Mouse (Mus musculus): ENCODE data around the gene Galnt9. TPM values are rescaled to one million over a fixed set of nuclear protein-coding genes. Genes with fewer than 3 reads are reported as not detected.

Gene Galnt9
- polyA plus RNA-seq (2014; fragmentation: Nextera tagmentation; extraction: Ambion mirVana): not detected in 2 replicates

DNA sequence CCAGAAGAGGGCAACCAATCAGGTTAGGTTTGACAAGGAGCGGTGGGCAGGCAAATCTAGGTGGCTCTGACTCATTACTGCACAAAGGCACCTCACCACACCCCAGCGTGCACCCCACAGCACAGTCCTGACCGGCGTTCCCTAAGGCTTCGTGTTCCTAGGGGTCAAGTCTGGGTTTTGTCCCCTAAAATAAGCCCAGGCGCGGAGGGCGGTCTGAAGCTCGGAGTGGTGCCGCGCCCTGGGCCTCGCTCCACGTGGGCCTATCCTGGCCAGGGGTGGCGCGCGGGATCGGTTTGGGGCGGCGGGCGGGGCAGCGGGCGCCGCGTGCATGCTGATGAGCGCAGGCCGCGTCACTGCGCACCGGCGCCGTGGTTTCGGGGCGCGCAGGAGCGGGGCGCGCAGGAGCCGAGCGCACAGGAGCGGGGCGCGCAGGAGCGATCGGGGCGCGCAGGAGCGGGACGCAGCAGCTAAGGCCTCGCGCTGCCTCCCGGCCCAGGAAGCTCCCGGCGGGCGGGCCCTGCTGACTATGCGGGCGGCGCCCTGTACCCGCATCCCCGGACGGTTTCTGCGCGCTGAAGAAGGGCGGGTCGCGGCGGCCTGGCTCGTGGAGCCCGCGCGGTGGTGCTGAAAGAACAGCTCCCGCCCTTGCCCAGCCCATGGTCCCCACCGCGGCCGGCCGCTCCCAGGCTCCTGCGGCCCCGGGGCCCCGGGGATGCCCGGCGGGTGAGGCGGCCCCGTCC lies at the start of gene Galnt9:
Galnt9 (plus strand) TSS at position 405 of the 740 bp plus-strand sequence.
- Histone ChIP-seq H3K4me1 (ENCODE audit: control insufficient read depth, insufficient read depth, low read length) (no peaks in the 10 kb centered on the region; the same call in 1 of the 2 replicates), H3K9ac (ENCODE audit: low read length) (no peak within 1 kb of the TSS), H3K27me3 (ENCODE audit: control insufficient read depth, insufficient read depth, low read length) (peaks cover 39% of the 10 kb centered on the region), H3K9me3 (ENCODE audit: control insufficient read depth, low read length) (no peaks in the 10 kb centered on the region), H3K4me3 (ENCODE audit: low read depth, low read length) (peak within 1 kb of the TSS; percentile 35), H3K4me2 (ENCODE audit: low read depth, severe bottlenecking) (peak within 1 kb of the TSS; percentile 66), H3K36me3 (ENCODE audit: control insufficient read depth, insufficient read depth, low read length) (no peaks in the 10 kb centered on the region), H3K27ac (replicated peaks; ENCODE audit: low read depth, low read length) (no peak within 1 kb of the TSS)
- under 1% methylated on average over 67 of the region's 82 CpGs for WGBS
- DNase-seq (ENCODE audit: low spot score) (peak; percentile 88), ATAC-seq (ENCODE audit: insufficient number of reproducible peaks, low FRiP score, low TSS enrichment, low read depth) (peak; percentile 62)

DNA sequence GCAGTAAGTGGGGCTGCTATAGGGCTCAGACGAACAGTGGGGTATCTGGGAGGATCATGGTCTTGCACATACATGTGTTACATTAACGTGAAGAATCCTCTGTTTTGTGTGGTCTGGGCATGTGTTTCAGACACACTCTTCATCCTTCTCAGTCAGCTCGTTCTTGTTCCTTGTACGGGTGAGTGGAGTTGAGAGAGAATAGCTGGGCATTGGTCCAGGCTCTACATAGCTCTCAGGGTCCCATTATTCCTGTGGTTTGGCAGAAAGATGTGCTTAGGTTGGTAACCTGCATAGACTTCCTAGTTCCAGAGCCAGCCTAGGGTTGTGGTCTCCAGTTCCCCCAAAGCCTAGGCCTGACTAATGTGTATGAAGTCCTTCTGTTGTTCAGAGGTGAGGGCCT lies 49.8 kb upstream of the Galnt9 start:
- no peaks in the 10 kb centered on the region for H3K9me3 ChIP-seq (ENCODE audit: control insufficient read depth, low read length)
- H3K27me3 ChIP-seq (ENCODE audit: control insufficient read depth, insufficient read depth, low read length): no peaks in the 10 kb centered on the region
- no peak for DNase-seq (ENCODE audit: low spot score)
- H3K9ac ChIP-seq (ENCODE audit: low read length): no peak overlapping the region
- no peak overlapping the region for H3K4me2 ChIP-seq (ENCODE audit: low read depth, severe bottlenecking)
- no peak overlapping the region for H3K4me3 ChIP-seq (ENCODE audit: low read depth, low read length)
- no peaks in the 10 kb centered on the region for H3K4me1 ChIP-seq (ENCODE audit: control insufficient read depth, insufficient read depth, low read length)
- H3K36me3 ChIP-seq (ENCODE audit: control insufficient read depth, insufficient read depth, low read length): no peaks in the 10 kb centered on the region
- no peak overlapping the region for H3K27ac ChIP-seq (replicated peaks; ENCODE audit: low read depth, low read length)
- 79% methylated on average over 4 of the region's 4 CpGs for WGBS
- ATAC-seq (ENCODE audit: insufficient number of reproducible peaks, low FRiP score, low TSS enrichment, low read depth): no peak

DNA sequence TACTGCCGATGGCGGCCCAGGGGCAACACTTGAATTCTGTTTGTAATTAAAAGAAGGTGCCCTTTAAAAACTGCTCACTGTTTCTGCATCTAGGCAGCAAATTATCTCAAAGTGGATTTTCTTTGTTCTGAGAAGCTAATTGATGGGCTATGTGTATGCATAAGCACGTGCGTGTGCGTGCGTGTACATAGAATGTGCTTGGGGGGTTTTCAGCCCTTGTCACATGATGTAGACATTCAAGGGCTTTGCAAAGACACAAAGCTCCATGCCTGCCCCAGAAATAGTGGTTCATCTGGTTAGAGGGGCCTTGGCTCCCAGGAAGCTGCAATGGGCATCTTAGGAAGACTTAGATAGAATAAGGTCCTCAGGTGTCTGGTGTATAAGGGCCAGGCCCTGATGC lies 49.1 kb upstream of the Galnt9 start:
- no peak overlapping the region for H3K4me2 ChIP-seq (ENCODE audit: low read depth, severe bottlenecking)
- ATAC-seq (ENCODE audit: insufficient number of reproducible peaks, low FRiP score, low TSS enrichment, low read depth): no peak
- H3K4me1 ChIP-seq (ENCODE audit: control insufficient read depth, insufficient read depth, low read length): no peaks in the 10 kb centered on the region
- no peak overlapping the region for H3K27ac ChIP-seq (replicated peaks; ENCODE audit: low read depth, low read length)
- no peak for DNase-seq (ENCODE audit: low spot score)
- H3K27me3 ChIP-seq (ENCODE audit: control insufficient read depth, insufficient read depth, low read length): no peaks in the 10 kb centered on the region
- H3K9me3 ChIP-seq (ENCODE audit: control insufficient read depth, low read length): no peaks in the 10 kb centered on the region
- no peak overlapping the region for H3K9ac ChIP-seq (ENCODE audit: low read length)
- no peak overlapping the region for H3K4me3 ChIP-seq (ENCODE audit: low read depth, low read length)
- WGBS: 64% methylated on average over 6 of the region's 6 CpGs
- no peaks in the 10 kb centered on the region for H3K36me3 ChIP-seq (ENCODE audit: control insufficient read depth, insufficient read depth, low read length)

DNA sequence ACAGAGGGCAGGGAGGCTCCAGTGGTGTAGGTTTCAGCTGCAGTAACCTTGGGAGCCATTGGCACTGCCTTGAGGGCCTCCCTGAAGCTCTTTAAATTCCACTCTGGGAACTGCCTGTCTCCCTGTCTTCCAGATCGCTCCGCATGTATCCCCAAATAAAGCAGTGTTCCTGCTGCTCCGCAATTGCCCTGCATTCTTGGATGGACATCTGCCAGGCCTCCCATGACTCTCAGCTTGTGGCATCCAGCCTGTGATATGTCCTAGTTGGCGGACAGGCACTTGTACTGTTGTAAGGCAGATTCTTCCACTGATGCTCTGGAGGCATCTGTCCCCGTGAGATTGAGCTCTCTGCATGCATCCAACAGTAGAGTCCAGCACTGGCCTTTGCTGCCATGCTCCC lies 46.6 kb upstream of the Galnt9 start:
- no peak overlapping the region for H3K4me2 ChIP-seq (ENCODE audit: low read depth, severe bottlenecking)
- no peak overlapping the region for H3K9ac ChIP-seq (ENCODE audit: low read length)
- no peak overlapping the region for H3K4me3 ChIP-seq (ENCODE audit: low read depth, low read length)
- no peaks in the 10 kb centered on the region for H3K9me3 ChIP-seq (ENCODE audit: control insufficient read depth, low read length)
- no peaks in the 10 kb centered on the region for H3K27me3 ChIP-seq (ENCODE audit: control insufficient read depth, insufficient read depth, low read length)
- DNase-seq (ENCODE audit: low spot score) (no peak), ATAC-seq (ENCODE audit: insufficient number of reproducible peaks, low FRiP score, low TSS enrichment, low read depth) (no peak)
- no peaks in the 10 kb centered on the region for H3K36me3 ChIP-seq (ENCODE audit: control insufficient read depth, insufficient read depth, low read length)
- no peaks in the 10 kb centered on the region for H3K4me1 ChIP-seq (ENCODE audit: control insufficient read depth, insufficient read depth, low read length)
- no peak overlapping the region for H3K27ac ChIP-seq (replicated peaks; ENCODE audit: low read depth, low read length)
- 83% methylated on average over 5 of the region's 5 CpGs for WGBS

DNA sequence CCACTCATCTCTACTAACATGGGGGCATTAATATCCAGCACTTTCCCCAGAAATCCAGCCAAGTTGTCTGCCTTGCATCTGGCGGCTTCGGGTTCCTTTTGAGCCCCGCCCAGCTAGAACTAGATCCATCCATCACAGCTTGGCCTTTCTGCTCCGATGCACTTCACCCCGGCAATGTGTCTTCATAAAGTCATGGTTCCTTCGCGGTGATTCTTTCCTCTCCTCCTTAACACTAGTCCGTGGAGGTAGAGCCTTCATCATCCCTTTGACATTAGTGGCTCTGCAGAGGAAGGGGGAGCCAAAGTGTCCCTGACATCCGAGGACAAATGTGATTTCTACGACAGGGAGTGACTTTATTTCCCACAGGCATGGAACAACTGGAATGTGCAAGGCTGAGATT lies 46.1 kb upstream of the Galnt9 start:
- no peak overlapping the region for H3K4me2 ChIP-seq (ENCODE audit: low read depth, severe bottlenecking)
- WGBS: 43% methylated on average over 10 of the region's 10 CpGs
- H3K27ac ChIP-seq (replicated peaks; ENCODE audit: low read depth, low read length): no peak overlapping the region
- H3K9me3 ChIP-seq (ENCODE audit: control insufficient read depth, low read length): no peaks in the 10 kb centered on the region
- ATAC-seq (ENCODE audit: insufficient number of reproducible peaks, low FRiP score, low TSS enrichment, low read depth) (no peak), DNase-seq (ENCODE audit: low spot score) (no peak)
- H3K36me3 ChIP-seq (ENCODE audit: control insufficient read depth, insufficient read depth, low read length): no peaks in the 10 kb centered on the region
- no peak overlapping the region for H3K9ac ChIP-seq (ENCODE audit: low read length)
- H3K4me1 ChIP-seq (ENCODE audit: control insufficient read depth, insufficient read depth, low read length): no peaks in the 10 kb centered on the region
- H3K4me3 ChIP-seq (ENCODE audit: low read depth, low read length): no peak overlapping the region
- no peaks in the 10 kb centered on the region for H3K27me3 ChIP-seq (ENCODE audit: control insufficient read depth, insufficient read depth, low read length)

DNA sequence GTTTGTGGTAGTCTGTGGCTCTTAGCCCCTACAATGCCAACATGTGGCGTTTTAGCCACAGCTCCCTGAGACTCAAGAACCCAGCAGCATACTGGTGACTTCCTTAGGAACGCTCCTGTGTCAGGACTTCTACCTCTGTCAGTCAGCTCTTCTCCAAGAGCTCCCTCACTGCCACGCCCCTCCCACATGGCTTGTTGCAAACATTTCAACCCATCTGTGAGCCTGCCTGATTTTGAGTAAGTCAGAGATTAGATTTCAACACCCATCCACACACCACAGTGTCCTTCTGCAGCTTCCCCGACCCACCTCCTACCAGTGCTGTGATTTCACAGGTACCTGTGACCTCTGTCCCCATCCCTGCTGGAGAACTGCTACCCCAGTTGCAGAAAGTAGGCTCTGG lies 43.9 kb upstream of the Galnt9 start:
- H3K4me3 ChIP-seq (ENCODE audit: low read depth, low read length): no peak overlapping the region
- ATAC-seq (ENCODE audit: insufficient number of reproducible peaks, low FRiP score, low TSS enrichment, low read depth) (no peak), DNase-seq (ENCODE audit: low spot score) (no peak)
- no peak overlapping the region for H3K27ac ChIP-seq (replicated peaks; ENCODE audit: low read depth, low read length)
- H3K4me2 ChIP-seq (ENCODE audit: low read depth, severe bottlenecking): no peak overlapping the region
- 43% methylated on average over 4 of the region's 4 CpGs for WGBS
- H3K9ac ChIP-seq (ENCODE audit: low read length): no peak overlapping the region
- H3K36me3 ChIP-seq (ENCODE audit: control insufficient read depth, insufficient read depth, low read length): no peaks in the 10 kb centered on the region
- no peaks in the 10 kb centered on the region for H3K4me1 ChIP-seq (ENCODE audit: control insufficient read depth, insufficient read depth, low read length)
- H3K9me3 ChIP-seq (ENCODE audit: control insufficient read depth, low read length): no peaks in the 10 kb centered on the region
- H3K27me3 ChIP-seq (ENCODE audit: control insufficient read depth, insufficient read depth, low read length): no peaks in the 10 kb centered on the region

DNA sequence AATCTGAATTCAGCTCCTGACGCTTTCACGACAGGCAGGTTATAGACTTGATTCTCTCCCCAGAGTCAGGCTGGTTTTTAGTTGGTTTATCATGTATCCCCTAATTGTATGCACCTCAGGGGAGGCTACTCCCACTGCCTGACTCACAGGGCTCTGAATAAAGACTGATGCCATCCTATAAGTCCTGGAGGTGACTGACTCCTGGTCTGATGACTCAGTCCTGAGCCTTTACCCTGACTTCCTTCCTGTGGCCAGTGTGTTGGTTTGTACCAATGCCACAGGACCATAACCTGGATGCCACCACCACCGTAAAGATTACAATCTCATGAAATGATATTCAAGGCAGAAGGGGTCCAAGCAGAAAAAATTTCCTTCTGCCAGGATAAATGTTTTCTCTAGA lies 40.8 kb upstream of the Galnt9 start:
- Histone ChIP-seq H3K4me2 (ENCODE audit: low read depth, severe bottlenecking) (no peak overlapping the region), H3K4me1 (ENCODE audit: control insufficient read depth, insufficient read depth, low read length) (0 out of 2 replicates have a peak, but pooled peaks cover 2% of the 10 kb centered on the region), H3K4me3 (ENCODE audit: low read depth, low read length) (no peak overlapping the region), H3K9me3 (ENCODE audit: control insufficient read depth, low read length) (no peaks in the 10 kb centered on the region), H3K27ac (replicated peaks; ENCODE audit: low read depth, low read length) (no peak overlapping the region), H3K27me3 (ENCODE audit: control insufficient read depth, insufficient read depth, low read length) (no peaks in the 10 kb centered on the region), H3K9ac (ENCODE audit: low read length) (no peak overlapping the region), H3K36me3 (ENCODE audit: control insufficient read depth, insufficient read depth, low read length) (no peaks in the 10 kb centered on the region)
- ATAC-seq (ENCODE audit: insufficient number of reproducible peaks, low FRiP score, low TSS enrichment, low read depth): no peak
- no peak for DNase-seq (ENCODE audit: low spot score)
- WGBS: 95% methylated on average over 3 of the region's 3 CpGs

DNA sequence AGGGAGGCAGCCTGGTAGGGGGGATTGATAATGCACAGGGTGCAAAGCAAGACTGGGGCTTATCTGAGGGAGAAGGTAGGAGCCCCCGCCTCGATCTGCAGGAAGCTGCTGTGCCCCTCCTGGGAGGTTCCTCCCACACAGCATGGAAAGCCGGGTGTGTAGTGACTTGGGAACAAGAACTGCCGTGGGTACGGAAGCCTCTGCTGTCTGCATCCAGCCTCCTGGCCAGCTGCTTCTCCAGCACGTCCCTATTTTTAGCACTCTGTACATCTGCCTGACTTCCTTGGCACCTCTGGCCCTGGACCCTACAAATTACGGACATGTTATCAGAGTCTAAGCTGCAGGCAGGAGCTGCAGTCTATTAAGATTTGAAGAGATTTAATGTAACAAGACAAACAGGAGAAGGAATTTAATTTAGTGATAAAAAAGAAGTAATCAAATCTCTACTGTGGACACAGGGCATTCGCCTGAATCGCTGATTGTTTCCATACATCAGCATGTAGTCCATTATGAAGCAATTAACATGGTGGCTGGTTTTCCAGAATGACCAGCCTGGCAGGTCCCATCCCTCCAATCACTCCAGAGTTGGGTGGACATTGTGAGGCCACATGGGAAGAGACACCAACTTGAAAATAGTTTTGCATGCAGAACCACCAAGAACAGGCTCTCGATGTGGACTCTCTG lies 38.4 kb upstream of the Galnt9 start:
- no peak overlapping the region for H3K9ac ChIP-seq (ENCODE audit: low read length)
- 62% methylated on average over 10 of the region's 10 CpGs for WGBS
- ATAC-seq (ENCODE audit: insufficient number of reproducible peaks, low FRiP score, low TSS enrichment, low read depth) (no peak), DNase-seq (ENCODE audit: low spot score) (no peak)
- H3K36me3 ChIP-seq (ENCODE audit: control insufficient read depth, insufficient read depth, low read length): no peaks in the 10 kb centered on the region
- H3K27ac ChIP-seq (replicated peaks; ENCODE audit: low read depth, low read length): no peak overlapping the region
- no peak overlapping the region for H3K4me2 ChIP-seq (ENCODE audit: low read depth, severe bottlenecking)
- no peaks in the 10 kb centered on the region for H3K9me3 ChIP-seq (ENCODE audit: control insufficient read depth, low read length)
- no peak overlapping the region for H3K4me3 ChIP-seq (ENCODE audit: low read depth, low read length)
- no peaks in the 10 kb centered on the region for H3K27me3 ChIP-seq (ENCODE audit: control insufficient read depth, insufficient read depth, low read length)
- H3K4me1 ChIP-seq (ENCODE audit: control insufficient read depth, insufficient read depth, low read length): 0 out of 2 replicates have a peak, but pooled peaks cover 2% of the 10 kb centered on the region
